In the genomic region with DNA sequence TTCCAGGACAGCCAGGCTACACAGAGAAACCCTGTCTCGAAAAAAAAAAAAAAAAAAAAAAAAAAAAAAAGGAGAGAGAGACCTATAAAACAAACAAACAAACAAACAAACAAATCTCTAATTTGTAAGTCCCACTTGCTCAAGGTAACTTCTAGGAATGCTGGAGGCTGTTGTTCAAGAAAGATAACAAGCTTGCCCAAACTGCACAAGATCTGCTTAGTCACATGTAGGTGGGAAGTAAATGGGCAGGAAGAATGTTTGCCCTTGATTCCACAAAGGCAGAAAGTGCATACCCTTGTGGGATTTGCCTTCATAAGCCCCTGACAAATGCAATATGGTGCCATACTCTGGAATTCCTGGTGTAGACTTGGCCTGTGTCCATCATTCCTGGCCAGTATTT, we compare ENCODE assay signal across 30 mouse cellular contexts. TPM values are rescaled to one million over a fixed set of nuclear protein-coding genes. Genes with fewer than 3 reads are reported as not detected.
DNase-seq lines count a peak whose midpoint lies in the region; ATAC-seq lines count a peak whose summit lies in the region.
"Had no signal": no experiment of that assay in that cellular context is flagged by ENCODE, and none has a peak within 500 bp of the region (broad histone marks: within the 10 kb centered on the region; RNA-seq: fewer than 3 reads in every experiment).

No protein-coding gene starts in this region.

- 70% methylated on average over 1 of the region's 1 CpGs for WGBS in liver, embryonic 11.5 days
- WGBS in liver, embryonic 13.5 days (ENCODE audit: insufficient replicate concordance), result 46% methylated on average over 1 of the region's 1 CpGs

- no peaks in the 10 kb centered on the region for H3K27me3 ChIP-seq in liver, embryonic 11.5 days (replicated peaks; ENCODE audit: control insufficient read depth, insufficient read depth, low read length)
- H3K27me3 ChIP-seq in liver, embryonic 13.5 days, result no peaks in the 10 kb centered on the region
- H3K27me3 ChIP-seq: embryonic facial prominence, embryonic 15.5 days had no signal

- H3K4me3 ChIP-seq in liver, embryonic 11.5 days (ENCODE audit: low read depth, low read length), result no peak overlapping the region
- no peak overlapping the region for H3K4me3 ChIP-seq in liver, embryonic 13.5 days (replicated peaks)

- no peak for ATAC-seq in liver, embryonic 11.5 days (replicated peaks; ENCODE audit: low FRiP score)
- ATAC-seq in liver, embryonic 13.5 days (ENCODE audit: low read depth), result no peak

- no peaks in the 10 kb centered on the region for H3K9me3 ChIP-seq in liver, embryonic 11.5 days (ENCODE audit: control insufficient read depth, low read length)
- no peaks in the 10 kb centered on the region for H3K9me3 ChIP-seq in liver, embryonic 13.5 days (replicated peaks)
- H3K9me3 ChIP-seq: embryonic facial prominence, embryonic 15.5 days; heart, embryonic 10.5 days; midbrain, embryonic 15.5 days; neural tube, embryonic 13.5 days had no signal

- H3K9ac ChIP-seq in liver, embryonic 11.5 days (ENCODE audit: low read depth, low read length), result no peak overlapping the region
- H3K9ac ChIP-seq in liver, embryonic 13.5 days, result no peak overlapping the region

- DNase-seq in liver, result peak; percentile 22
- no peak for DNase-seq in liver, embryonic 11.5 days (ENCODE audit: low spot score)
- DNase-seq in c-Kit-positive CD71-positive TER-119-positive erythroid progenitor cells, embryonic 14.5 days (ENCODE audit: low spot score), result peak; percentile 72
- DNase-seq in liver, embryonic 13.5 days, result peak; percentile 28
- peak; percentile 11 for DNase-seq in naive thymus-derived CD4-positive, alpha-beta T cell, adult 2 months (ENCODE audit: low read depth)
- DNase-seq in kidney, adult 9 months, result no peak
- no peak for DNase-seq in spleen, postnatal 4 days (ENCODE audit: low spot score in 2 of 2)
- DNase-seq in frontal cortex, postnatal 36 days (ENCODE audit: low spot score in 2 of 2), result no peak
- DNase-seq: cerebellum, adult 8-10 months; forebrain, postnatal 0 days; gastrocnemius, postnatal 10 days; heart, postnatal 4 days; kidney, adult 2 months; kidney, postnatal 10 days; lung, adult 18-20 months; lung, postnatal 10 days; retina, postnatal 1 day; right cerebral cortex, postnatal 25 days; thymus, adult 18-20 months; thymus, postnatal 36 days had no signal

- peaks cover 7% of the 10 kb centered on the region for H3K4me1 ChIP-seq in liver, embryonic 11.5 days (replicated peaks; ENCODE audit: control insufficient read depth, insufficient read depth, low read length)
- peaks cover 56% of the 10 kb centered on the region for H3K4me1 ChIP-seq in liver, embryonic 13.5 days (replicated peaks)

- H3K4me2 ChIP-seq in liver, embryonic 11.5 days, result no peak overlapping the region
- peak overlapping the region; percentile 47 for H3K4me2 ChIP-seq in liver, embryonic 13.5 days

- H3K36me3 ChIP-seq in liver, embryonic 11.5 days (ENCODE audit: control insufficient read depth, insufficient read depth, low read length), result no peaks in the 10 kb centered on the region
- H3K36me3 ChIP-seq in liver, embryonic 13.5 days, result peaks cover 13% of the 10 kb centered on the region
- H3K36me3 ChIP-seq: heart, embryonic 10.5 days; midbrain, embryonic 15.5 days; neural tube, embryonic 13.5 days had no signal

- no peak overlapping the region for H3K27ac ChIP-seq in liver, embryonic 11.5 days (ENCODE audit: low read depth, low read length)
- H3K27ac ChIP-seq in liver, embryonic 13.5 days, result peak overlapping the region; percentile 91
- H3K27ac ChIP-seq: hindbrain, embryonic 14.5 days; midbrain, embryonic 15.5 days; neural tube, embryonic 13.5 days had no signal

RNA-seq across cellular contexts. Expression of a gene that starts 0.7 kb away (rescaled TPM):
- polyA plus RNA-seq in liver, embryonic 11.5 days (2014; fragmentation: Nextera tagmentation; extraction: Ambion mirVana), result 23.8 and 26.2 TPM in 2 replicates
- 27.5 and 32.8 TPM in 2 replicates for polyA plus RNA-seq in liver, embryonic 13.5 days (2015; fragmentation: Nextera tagmentation; extraction: Ambion mirVana)

RNA-seq across cellular contexts. Expression of a gene that starts 1.4 kb away (rescaled TPM):
- not detected in 2 replicates for polyA plus RNA-seq in liver, embryonic 11.5 days (2014; fragmentation: Nextera tagmentation; extraction: Ambion mirVana)
- polyA plus RNA-seq in liver, embryonic 13.5 days (2015; fragmentation: Nextera tagmentation; extraction: Ambion mirVana), result 0.28 and 0.38 TPM in 2 replicates
- polyA plus RNA-seq: CD4-positive, CD25-positive, alpha-beta regulatory T cell, adult 4 months; embryonic facial prominence, embryonic 15.5 days; forebrain, embryonic 11.5 days; forebrain, postnatal 0 days; heart, embryonic 10.5 days; heart, embryonic 16.5 days; hindbrain, embryonic 14.5 days; intestine, embryonic 14.5 days; kidney, adult 2 months; limb, embryonic 11.5 days; midbrain, embryonic 15.5 days; neural tube, embryonic 13.5 days had no signal

Comparison
In these comparisons a context has a peak if more than half of its experiments do, and no peak if none do; other contexts are left out.
1. DNase-seq: peak in liver (single experiment), c-Kit-positive CD71-positive TER-119-positive erythroid progenitor cells, embryonic 14.5 days (single experiment), liver, embryonic 13.5 days (single experiment) and naive thymus-derived CD4-positive, alpha-beta T cell, adult 2 months (single experiment); none in liver, embryonic 11.5 days (single experiment), kidney, adult 9 months (single experiment), spleen, postnatal 4 days (0 of 2) and frontal cortex, postnatal 36 days (0 of 2).